Mouse (Mus musculus): ENCODE measurements around the gene Gm4301.
"Not testable (repeated sequence)": the region's sequence is repeated elsewhere in the genome, so short reads cannot be mapped to it uniquely, and the experiment has no call there.

GRCm38 (mm10) chr10:100335376-100335775, at the start of gene Gm4301:
- TF ChIP-seq CTCF, EP300 (IDR thresholded peaks at IDR 0.05): not testable (repeated sequence)

All from lung, postnatal 0 days (tissue).